Mouse (Mus musculus): ENCODE measurements around the gene Gtsf1. TPM values are rescaled to one million over a fixed set of nuclear protein-coding genes. Genes with fewer than 3 reads are reported as not detected.
A peak's percentile ranks its signal among the peaks of the same experiment; 100 is the strongest.

Gtsf1 gene
- polyA plus RNA-seq, 1 experiment from 2014 or later, result not detected

DNA sequence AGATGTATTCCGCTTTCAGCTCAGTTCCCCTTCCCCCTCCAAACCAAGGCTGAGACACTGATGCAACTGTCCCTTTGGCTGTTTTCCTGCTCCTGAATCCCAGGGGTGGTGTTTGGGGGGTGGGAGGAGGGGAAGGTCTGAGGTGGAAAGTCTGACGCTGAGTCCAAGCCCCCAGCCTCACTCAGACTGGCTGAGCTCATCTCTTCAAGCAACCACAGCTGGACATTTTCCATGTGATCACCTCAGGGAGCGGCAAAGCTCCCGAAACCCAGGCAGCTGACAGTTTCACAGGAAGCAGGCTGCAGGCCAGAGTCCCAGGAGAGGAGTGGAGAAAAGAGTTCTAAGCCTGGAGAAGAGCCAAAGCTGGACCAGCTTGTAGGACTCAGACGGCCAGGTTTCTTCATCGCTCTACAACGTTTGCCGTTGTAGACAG is 53.4 kb downstream of the Gtsf1 start:
- Histone ChIP-seq H3K4me1 (replicated peaks) (peaks cover 10% of the 10 kb centered on the region), H3K27me3 (no peaks in the 10 kb centered on the region), H3K9me3 (replicated peaks) (no peaks in the 10 kb centered on the region), H3K9ac (no peak overlapping the region), H3K4me2 (no peak overlapping the region), H3K36me3 (no peaks in the 10 kb centered on the region), H3K4me3 (replicated peaks) (no peak overlapping the region), H3K27ac (no peak overlapping the region)
- ATAC-seq (ENCODE audit: low read depth), result no peak
- DNase-seq, result no peak
- WGBS (ENCODE audit: insufficient replicate concordance), result 67% methylated on average over 8 of the region's 8 CpGs

DNA sequence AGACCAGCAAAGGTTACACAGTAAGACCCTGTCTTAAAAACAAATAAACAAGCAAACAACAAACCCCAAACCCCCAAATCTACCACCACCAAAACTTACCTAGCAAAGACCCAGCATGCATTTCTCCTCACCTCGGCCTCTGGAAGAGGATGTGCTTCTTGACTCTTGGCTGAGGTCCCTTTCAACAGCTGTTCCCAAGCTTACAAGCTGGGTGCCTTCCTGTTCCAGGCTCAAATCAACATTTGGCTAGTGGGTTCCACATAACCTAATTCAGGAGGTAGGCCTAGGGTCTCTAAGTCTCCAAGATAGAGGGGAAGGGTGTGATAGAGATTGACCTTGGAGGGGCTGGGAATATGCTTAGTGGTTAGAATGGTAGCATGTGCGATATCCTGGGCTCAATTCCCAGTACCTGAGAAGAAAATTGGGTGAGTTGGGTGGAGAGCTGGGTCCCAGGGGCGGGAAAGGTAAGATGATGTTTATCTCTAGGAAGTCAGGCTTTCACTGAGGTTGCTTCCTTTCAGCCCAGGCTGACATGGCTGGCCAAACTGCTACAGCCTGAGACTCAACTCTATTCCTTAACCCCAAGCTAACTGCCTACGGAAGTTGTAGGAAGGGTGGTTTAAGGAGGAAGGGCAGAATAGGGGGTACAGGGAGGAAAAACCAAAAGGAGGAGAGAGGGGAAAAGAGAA is 55.0 kb downstream of the Gtsf1 start:
- Histone ChIP-seq H3K4me3 (replicated peaks) (no peak overlapping the region), H3K9me3 (replicated peaks) (no peaks in the 10 kb centered on the region), H3K9ac (no peak overlapping the region), H3K4me1 (replicated peaks) (peaks cover 15% of the 10 kb centered on the region), H3K36me3 (no peaks in the 10 kb centered on the region), H3K4me2 (no peak overlapping the region), H3K27ac (no peak overlapping the region), H3K27me3 (no peaks in the 10 kb centered on the region)
- DNase-seq, result no peak
- 59% methylated on average over 4 of the region's 4 CpGs for WGBS (ENCODE audit: insufficient replicate concordance)
- no peak for ATAC-seq (ENCODE audit: low read depth)

DNA sequence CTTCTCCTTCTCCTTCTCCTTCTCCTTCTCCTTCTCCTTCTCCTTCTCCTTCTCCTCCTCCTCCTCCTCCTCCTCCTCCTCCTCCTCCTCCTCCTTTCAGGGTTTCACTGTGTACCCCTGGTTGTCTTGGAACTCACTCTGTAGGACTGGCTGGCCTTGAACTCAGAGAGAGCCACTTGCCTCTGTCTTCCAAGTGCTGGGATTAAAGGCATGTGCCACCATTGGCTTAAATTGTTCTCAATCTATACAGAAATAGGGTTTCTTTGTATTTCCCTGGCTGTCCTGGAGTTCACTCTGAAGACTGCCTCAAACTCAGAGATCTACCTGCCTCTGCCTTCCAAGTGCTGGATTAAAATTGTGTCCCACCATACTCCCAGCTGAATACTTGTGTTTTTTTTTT is 57.8 kb downstream of the Gtsf1 start:
- H3K36me3 ChIP-seq, result no peaks in the 10 kb centered on the region

GRCm38 (mm10) chr15:103371741-103372140 is 58.5 kb downstream of the Gtsf1 start:
- WGBS (ENCODE audit: insufficient replicate concordance), result 75% methylated on average over 1 of the region's 1 CpGs
- Histone ChIP-seq H3K4me3 (replicated peaks) (no peak overlapping the region), H3K9me3 (replicated peaks) (no peaks in the 10 kb centered on the region), H3K4me1 (replicated peaks) (peaks cover 17% of the 10 kb centered on the region), H3K4me2 (no peak overlapping the region), H3K36me3 (no peaks in the 10 kb centered on the region), H3K9ac (no peak overlapping the region), H3K27me3 (peaks cover 11% of the 10 kb centered on the region; the same call in 1 of the 2 replicates), H3K27ac (no peak overlapping the region)
- DNase-seq (no peak), ATAC-seq (ENCODE audit: low read depth) (no peak)

More for the DNA sequence above, 57.8 kb downstream of the Gtsf1 start:
- DNase-seq (no peak), ATAC-seq (ENCODE audit: low read depth) (no peak)
- no peaks in the 10 kb centered on the region for H3K9me3 ChIP-seq (replicated peaks)
- H3K27ac ChIP-seq, result no peak overlapping the region
- H3K4me2 ChIP-seq, result no peak overlapping the region
- no peak overlapping the region for H3K4me3 ChIP-seq (replicated peaks)
- peaks cover 10% of the 10 kb centered on the region; the same call in 1 of the 2 replicates for H3K4me1 ChIP-seq (replicated peaks)
- H3K27me3 ChIP-seq, result 0 out of 2 replicates have a peak, but pooled peaks cover 5% of the 10 kb centered on the region
- H3K9ac ChIP-seq, result no peak overlapping the region

- Histone ChIP-seq H3K27ac (no peak overlapping the region), H3K4me3 (replicated peaks) (no peak overlapping the region), H3K4me2 (no peak overlapping the region), H3K9me3 (replicated peaks) (no peaks in the 10 kb centered on the region), H3K36me3 (no peaks in the 10 kb centered on the region), H3K4me1 (replicated peaks) (peaks cover 20% of the 10 kb centered on the region), H3K27me3 (peaks cover 17% of the 10 kb centered on the region; the same call in 1 of the 2 replicates), H3K9ac (no peak overlapping the region)
- DNase-seq (no peak), ATAC-seq (ENCODE audit: low read depth) (no peak)
- WGBS (ENCODE audit: insufficient replicate concordance), result 18% methylated on average over 2 of the region's 2 CpGs
Measured at GRCm38 (mm10) chr15:103371208-103371607, 59.1 kb downstream of the Gtsf1 start.

DNA sequence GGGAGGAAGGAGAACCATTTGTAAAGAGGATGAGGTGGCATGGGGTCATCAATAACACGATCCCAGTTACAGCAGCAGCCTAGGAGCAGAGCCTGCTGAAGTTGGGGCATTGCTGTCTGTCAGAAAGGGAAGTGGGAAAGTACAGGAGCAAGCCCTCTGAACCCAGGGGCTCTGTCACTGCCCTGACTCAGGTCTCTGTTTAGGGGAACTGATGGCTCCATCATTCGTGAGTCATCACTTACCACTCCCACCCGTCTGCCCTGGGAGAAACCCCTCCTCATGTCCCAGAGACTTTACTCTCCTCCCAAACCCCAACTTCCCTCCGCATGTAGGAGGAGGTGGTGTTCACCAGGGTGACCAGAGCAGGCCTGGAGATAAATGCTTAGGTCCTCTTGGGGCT is 59.8 kb downstream of the Gtsf1 start:
- 9% methylated on average over 4 of the region's 4 CpGs for WGBS (ENCODE audit: insufficient replicate concordance)
- no peak overlapping the region for H3K4me3 ChIP-seq (replicated peaks)

GRCm38 (mm10) chr15:103369123-103369522 is 61.1 kb downstream of the Gtsf1 start:
- WGBS (ENCODE audit: insufficient replicate concordance), result 60% methylated on average over 1 of the region's 1 CpGs

More for the DNA sequence above, 59.8 kb downstream of the Gtsf1 start:
- no peaks in the 10 kb centered on the region for H3K9me3 ChIP-seq (replicated peaks)
- no peaks in the 10 kb centered on the region for H3K36me3 ChIP-seq
- H3K9ac ChIP-seq, result no peak overlapping the region
- no peak for ATAC-seq (ENCODE audit: low read depth)
- H3K27ac ChIP-seq, result no peak overlapping the region
- H3K4me2 ChIP-seq, result no peak overlapping the region
- no peak for DNase-seq
- peaks cover 20% of the 10 kb centered on the region; the same call in 1 of the 2 replicates for H3K27me3 ChIP-seq
- peaks cover 28% of the 10 kb centered on the region for H3K4me1 ChIP-seq (replicated peaks)

GRCm38 (mm10) chr15:103368179-103368940 is 61.9 kb downstream of the Gtsf1 start:
- Histone ChIP-seq H3K9ac (no peak overlapping the region), H3K27ac (no peak overlapping the region), H3K27me3 (peaks cover 20% of the 10 kb centered on the region; the same call in 1 of the 2 replicates), H3K36me3 (no peaks in the 10 kb centered on the region), H3K9me3 (replicated peaks) (no peaks in the 10 kb centered on the region), H3K4me1 (replicated peaks) (peaks cover 49% of the 10 kb centered on the region), H3K4me2 (no peak overlapping the region), H3K4me3 (replicated peaks) (no peak overlapping the region)
- DNase-seq, result no peak
- 77% methylated on average over 4 of the region's 4 CpGs for WGBS (ENCODE audit: insufficient replicate concordance)
- no peak for ATAC-seq (ENCODE audit: low read depth)

More at GRCm38 (mm10) chr15:103369123-103369522, 61.1 kb downstream of the Gtsf1 start:
- H3K4me2 ChIP-seq, result no peak overlapping the region
- no peaks in the 10 kb centered on the region for H3K36me3 ChIP-seq
- H3K27ac ChIP-seq, result no peak overlapping the region
- no peak for DNase-seq
- H3K4me3 ChIP-seq (replicated peaks), result no peak overlapping the region
- H3K9ac ChIP-seq, result no peak overlapping the region
- H3K4me1 ChIP-seq (replicated peaks), result peaks cover 41% of the 10 kb centered on the region
- ATAC-seq (ENCODE audit: low read depth), result no peak
- peaks cover 20% of the 10 kb centered on the region; the same call in 1 of the 2 replicates for H3K27me3 ChIP-seq
- no peaks in the 10 kb centered on the region for H3K9me3 ChIP-seq (replicated peaks)

DNA sequence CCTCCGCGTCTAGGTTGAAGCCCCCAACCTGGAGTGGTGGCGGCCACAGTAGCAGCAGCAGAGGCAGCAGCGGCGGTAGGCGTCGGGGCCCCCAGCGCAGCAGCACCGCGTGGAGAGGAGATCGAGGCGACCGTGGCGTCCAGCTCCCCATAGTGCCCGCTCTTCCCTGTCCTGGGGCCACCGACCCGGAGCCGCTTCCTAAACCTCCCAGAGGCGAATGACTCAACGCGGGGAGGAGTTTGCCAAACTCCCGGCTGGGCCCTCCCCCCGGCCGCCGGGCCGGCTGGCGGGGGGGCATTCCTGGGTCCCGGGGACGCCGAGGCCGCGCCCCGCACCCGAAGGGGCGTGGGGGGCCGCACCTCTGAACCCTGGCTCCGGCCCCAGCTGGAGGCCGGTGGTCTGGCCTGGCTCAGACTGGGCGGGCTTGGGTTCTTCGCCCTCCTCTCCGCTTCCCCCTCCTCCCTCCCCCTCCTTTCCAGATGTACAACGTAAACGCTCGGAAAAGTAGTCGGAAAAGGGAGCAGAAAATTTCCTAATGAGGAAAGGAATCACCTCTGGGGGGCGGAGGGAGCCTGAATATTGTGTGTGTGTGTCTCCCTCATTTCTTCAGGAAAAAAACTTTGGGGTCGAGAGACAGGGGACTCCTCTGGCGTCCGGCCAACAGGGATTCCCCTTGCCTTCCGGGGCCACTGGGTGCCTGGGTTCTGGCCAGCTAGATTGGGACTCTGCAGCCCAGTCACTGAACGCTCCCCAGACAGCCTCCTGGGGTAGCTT is 63.7 kb downstream of the Gtsf1 start, which contains the start of gene Itga5:
TSS of gene Itga5 (minus strand) at position 388 of the 774 bp plus-strand sequence.
- Histone ChIP-seq H3K4me3 (replicated peaks) (peak within 1 kb of the TSS; percentile 75), H3K27me3 (peaks cover 20% of the 10 kb centered on the region; the same call in 1 of the 2 replicates), H3K9me3 (replicated peaks) (no peaks in the 10 kb centered on the region), H3K36me3 (no peaks in the 10 kb centered on the region), H3K4me1 (replicated peaks) (peaks cover 65% of the 10 kb centered on the region), H3K4me2 (peak within 1 kb of the TSS; percentile 92), H3K27ac (peak within 1 kb of the TSS; percentile 85), H3K9ac (peak within 1 kb of the TSS; percentile 88)
- WGBS (ENCODE audit: insufficient replicate concordance), result 1% methylated on average over 51 of the region's 51 CpGs
- peak; percentile 34 for DNase-seq
- peak; percentile 32; the same call in 1 of the 2 replicates for ATAC-seq (ENCODE audit: low read depth)

DNA sequence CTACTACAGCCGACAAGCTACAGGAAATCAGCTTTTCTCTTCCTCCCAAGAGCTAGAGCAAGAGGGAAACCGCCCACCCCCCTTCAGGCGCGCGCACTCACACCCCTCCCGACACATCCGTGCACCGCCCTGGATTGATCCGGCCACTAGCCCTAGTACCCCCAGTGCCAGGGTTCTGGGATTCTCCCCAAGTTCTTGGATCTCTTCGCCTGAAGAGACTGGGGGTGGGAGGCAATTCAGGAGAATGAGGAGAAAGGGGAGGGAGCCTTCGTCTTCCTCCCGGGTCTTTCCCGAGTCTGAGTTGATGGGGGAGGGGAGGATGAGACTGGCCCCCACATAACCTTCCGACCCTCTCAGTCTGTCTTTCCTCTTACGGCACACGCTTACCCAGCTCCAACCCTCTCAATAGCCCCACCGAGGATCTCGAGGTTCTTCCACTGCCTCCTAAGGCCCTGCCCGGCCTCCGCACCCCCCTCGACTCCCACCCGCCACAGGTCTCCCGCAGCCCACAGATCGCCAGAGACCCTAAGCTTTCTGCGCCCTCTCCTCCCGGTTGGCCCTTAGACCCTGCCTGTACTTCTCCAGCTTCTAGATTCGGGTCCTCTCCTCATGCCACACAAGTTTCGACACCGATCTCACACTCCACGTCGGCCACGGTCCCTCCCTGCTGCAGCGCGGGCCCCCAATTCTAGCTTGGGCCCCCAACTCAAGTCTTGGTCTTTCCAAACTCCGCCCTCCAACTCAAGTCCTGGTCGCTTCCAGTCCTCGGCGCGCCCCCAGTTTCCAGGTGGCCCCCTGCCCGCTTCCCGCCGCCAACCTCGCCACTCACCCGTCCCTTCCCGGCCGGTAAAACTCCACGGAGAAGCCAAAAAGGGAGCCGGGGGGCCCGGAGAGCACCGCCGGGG is 64.5 kb downstream of the Gtsf1 start:
- Histone ChIP-seq H3K27ac (peak overlapping the region; percentile 85), H3K27me3 (peaks cover 20% of the 10 kb centered on the region; the same call in 1 of the 2 replicates), H3K4me1 (replicated peaks) (peaks cover 71% of the 10 kb centered on the region), H3K9me3 (replicated peaks) (no peaks in the 10 kb centered on the region), H3K4me3 (replicated peaks) (peak overlapping the region; percentile 75), H3K36me3 (no peaks in the 10 kb centered on the region), H3K4me2 (peak overlapping the region; percentile 92), H3K9ac (peak overlapping the region; percentile 88)
- 1% methylated on average over 51 of the region's 51 CpGs for WGBS (ENCODE audit: insufficient replicate concordance)
- peak; percentile 42; the same call in 1 of the 2 replicates for ATAC-seq (ENCODE audit: low read depth)
- no peak for DNase-seq

All from liver, embryonic 13.5 days (tissue).